Mouse (Mus musculus): ENCODE data around the gene Pwwp2a. TPM values are rescaled to one million over a fixed set of nuclear protein-coding genes. Genes with fewer than 3 reads are reported as not detected.

Pwwp2a gene
- 14.0 and 16.1 TPM in 2 replicates for polyA plus RNA-seq (2012; rRNA removed)

DNA sequence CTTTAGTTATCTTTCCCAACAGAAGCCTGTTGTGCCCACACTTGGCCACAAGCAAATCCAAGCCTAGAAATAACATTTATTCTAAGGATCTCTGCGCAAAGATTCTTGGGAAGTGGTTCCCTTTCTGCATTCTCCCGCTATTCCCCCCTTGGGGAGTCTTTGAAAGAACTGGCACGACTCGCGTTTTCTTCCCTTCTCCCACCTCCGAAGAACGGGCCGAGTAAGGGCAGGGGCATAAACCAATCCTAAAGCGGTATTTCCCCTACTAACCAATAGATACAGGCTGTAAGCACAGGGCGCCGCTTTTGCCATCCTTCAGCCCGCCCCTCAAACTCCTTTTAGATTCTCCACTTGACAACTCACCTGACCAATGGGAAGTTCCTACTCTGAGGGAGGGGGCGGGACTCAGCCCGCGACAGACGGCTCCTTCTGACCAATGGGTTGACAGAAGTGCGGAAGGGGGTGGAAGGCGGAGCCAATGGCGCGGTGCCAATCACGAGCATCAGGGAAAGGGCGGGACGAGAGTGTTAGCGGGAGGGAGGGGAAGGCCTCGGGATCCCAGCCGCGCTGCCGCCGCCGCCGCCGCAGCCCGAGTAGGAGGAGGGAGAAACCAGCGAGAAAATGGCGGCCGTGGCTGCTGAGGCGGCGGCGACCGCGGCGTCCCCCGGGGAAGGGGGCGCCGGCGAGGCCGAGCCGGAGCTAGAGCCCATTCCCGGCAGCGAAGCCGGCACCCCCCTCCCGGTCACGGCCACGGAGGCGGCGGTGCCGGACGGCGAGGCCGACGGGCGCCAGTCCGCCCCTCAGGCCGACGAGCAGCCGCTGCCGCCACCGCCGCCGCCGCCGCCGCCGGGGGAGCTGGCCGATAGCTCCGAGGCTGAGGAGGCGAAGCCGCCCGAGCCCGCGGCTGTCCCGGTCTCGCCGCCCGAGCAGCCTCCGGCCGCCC lies at the start of gene Pwwp2a:
Pwwp2a (plus strand) TSS at position 527 of the 943 bp plus-strand sequence.

DNA sequence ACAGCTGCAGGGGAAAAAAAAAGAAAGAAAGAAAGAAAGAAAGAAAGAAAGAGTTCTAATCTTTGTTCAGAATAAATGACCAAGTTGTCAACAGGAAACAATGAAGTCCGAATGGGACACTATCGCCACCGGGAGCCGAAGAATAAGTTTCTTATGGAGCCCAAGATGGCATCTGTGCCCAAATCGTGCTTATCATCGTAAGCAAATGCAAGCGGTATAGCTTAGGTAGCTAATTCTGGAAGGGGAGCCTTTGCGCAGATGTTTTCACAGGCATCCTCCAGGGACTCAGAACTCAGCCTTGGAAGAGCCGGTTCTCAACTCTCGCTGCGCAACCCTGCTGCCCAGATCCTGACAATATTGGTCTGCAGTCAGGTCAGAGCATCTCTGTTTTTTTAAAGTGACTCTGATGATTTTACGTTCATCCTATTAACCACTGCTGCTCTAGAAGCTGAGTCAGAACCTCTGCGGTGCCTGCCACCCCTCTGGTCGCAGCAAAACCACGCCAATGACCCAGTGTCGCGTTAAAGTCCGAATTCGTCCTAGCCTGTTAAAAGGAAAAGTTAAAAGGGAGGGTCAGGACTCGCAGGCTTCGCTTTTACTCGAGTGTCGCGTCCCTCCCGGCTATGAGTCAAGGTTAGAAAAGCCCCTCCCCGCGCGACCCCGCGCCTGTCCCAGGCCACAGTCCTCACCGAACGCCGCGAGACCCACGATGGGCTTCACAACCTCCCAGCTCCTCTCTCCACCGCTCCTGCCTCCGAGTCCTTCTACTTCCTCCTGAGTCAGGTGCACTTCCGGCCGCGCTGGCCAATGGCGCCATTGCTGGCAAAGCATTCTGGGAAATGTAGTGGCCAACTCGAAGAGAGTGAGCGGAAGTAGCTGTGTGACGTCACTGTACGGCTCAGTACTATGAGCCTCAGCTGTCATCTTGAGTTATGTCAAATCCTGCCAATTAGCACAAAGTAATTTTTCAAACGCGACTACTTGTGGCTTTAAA lies 65.7 kb downstream of the Pwwp2a start, which contains the start of gene Ttc1:
Ttc1 (minus strand) TSS at position 776 of the 994 bp plus-strand sequence.

Other genes with a start within 250 kb of the Pwwp2a start
- gene Slu7, start 248.3 kb upstream of the Pwwp2a start, polyA plus RNA-seq (2012; rRNA removed) = 4.1 and 4.4 TPM in 2 replicates
- gene C1qtnf2, start 207.7 kb upstream of the Pwwp2a start, polyA plus RNA-seq (2012; rRNA removed) = 1.6 and 1.8 TPM in 2 replicates
- gene Ccnjl, start 153.2 kb upstream of the Pwwp2a start, polyA plus RNA-seq (2012; rRNA removed) = 1.1 and 1.2 TPM in 2 replicates
- gene 4933415A04Rik, start 95.0 kb upstream of the Pwwp2a start, polyA plus RNA-seq (2012; rRNA removed) = 0.16 and 0.18 TPM in 2 replicates
- gene Fabp6, start 80.5 kb upstream of the Pwwp2a start, polyA plus RNA-seq (2012; rRNA removed) = not detected in 2 replicates
- 15.8 and 15.9 TPM in 2 replicates for gene Ttc1, start 66.0 kb downstream of the Pwwp2a start, polyA plus RNA-seq (2012; rRNA removed)
- 25.7 and 28.0 TPM in 2 replicates for gene Adra1b, start 219.2 kb downstream of the Pwwp2a start, polyA plus RNA-seq (2012; rRNA removed)

Data from liver, embryonic 18 days (tissue).